Mouse (Mus musculus) kidney, adult 2 months (tissue): Measurements from ENCODE around the gene Zcchc2. TPM values are rescaled to one million over a fixed set of nuclear protein-coding genes. Genes with fewer than 3 reads are reported as not detected.
A peak's percentile ranks its signal among the peaks of the same experiment; 100 is the strongest.

Experiments used
- DNase-seq: peaks from one replicate; pipeline ENCODE4 v3.0.0; 2021
- H3K27ac ChIP-seq: fragments of 200-500 bp; 2 replicates; pipeline ENCODE4 v1.5.1; 2012; ENCODE audit warnings: low read depth, low read length, control low read depth, inconsistent platforms; ENCODE audit not compliant: insufficient read depth
- H3K27me3 ChIP-seq: fragments of 200-500 bp; replicated peaks from 2 replicates; pipeline ENCODE4 v1.6.1; 2012; ENCODE audit warnings: mild to moderate bottlenecking, moderate library complexity, low read length, inconsistent platforms; ENCODE audit not compliant: control insufficient read depth, insufficient read depth
- H3K36me3 ChIP-seq: fragments of 200-500 bp; 2 replicates; pipeline ENCODE4 v1.6.1; 2012; ENCODE audit warnings: mild to moderate bottlenecking, moderate library complexity, low read length, inconsistent platforms; ENCODE audit not compliant: control insufficient read depth, insufficient read depth
- H3K4me1 ChIP-seq: fragments of 200-500 bp; 2 replicates; pipeline ENCODE4 v1.6.1; 2011; ENCODE audit warnings: low read length; ENCODE audit not compliant: control insufficient read depth, insufficient read depth
- H3K4me3 ChIP-seq: fragments of 200-500 bp; 2 replicates; pipeline ENCODE4 v1.5.1; 2011; ENCODE audit warnings: mild to moderate bottlenecking, low read depth, low read length, control low read depth; ENCODE audit not compliant: insufficient read depth
- CTCF ChIP-seq: fragments of 200-500 bp; conservative IDR thresholded peaks from 2 replicates; pipeline ENCODE4 v1.5.1; 2011; ENCODE audit warnings: low read depth, mild to moderate bottlenecking, control low read depth, low read length, moderate library complexity, mixed read lengths; ENCODE audit not compliant: insufficient read depth, insufficient read length
- POLR2A ChIP-seq: fragments of 200-500 bp; IDR thresholded peaks from one replicate; pipeline ENCODE4 v1.6.1; 2011; ENCODE audit warnings: low read depth, low read length, control low read depth
- WGBS: fragments of 180-500 bp; shearing (Covaris S2); methylation state at CpG from one replicate; pipeline ENCODE4 v1.1.7; 2018; 5-methylcytosine and 5-hydroxymethylcytosine counted together
- polyA plus RNA-seq: library from polyadenylated mRNA; depleted of rRNA; stranded (reverse); fragments of >200 nt; gene quantifications from 2 replicates; pipeline ENCODE4 v1.2.3, GENCODE M21; 2012

Zcchc2 gene
- polyA plus RNA-seq, 1 experiment: 13.5 TPM

DNA sequence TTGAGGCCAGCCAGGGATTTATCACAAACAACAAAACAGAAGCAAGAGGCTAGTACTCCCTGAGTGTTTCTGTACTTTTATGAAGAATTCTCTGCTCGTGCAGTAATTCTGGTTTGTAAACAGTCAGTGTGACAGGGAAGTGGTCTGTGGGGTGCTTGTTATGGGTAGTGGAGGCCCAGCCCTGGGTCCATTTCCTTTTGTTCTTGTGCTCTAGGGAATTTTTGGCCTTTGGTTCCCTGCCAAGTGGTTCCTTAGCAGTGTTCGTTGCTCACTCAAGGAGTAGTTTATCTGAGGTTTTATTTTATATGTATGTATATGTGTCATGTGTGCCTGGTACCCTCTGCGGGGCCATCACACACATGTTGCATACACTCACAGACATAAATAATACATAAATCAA, 7.1 kb downstream of the Zcchc2 start:
- WGBS: 35% methylated on average over 3 of the region's 3 CpGs
- peak; percentile 78 for DNase-seq

DNA sequence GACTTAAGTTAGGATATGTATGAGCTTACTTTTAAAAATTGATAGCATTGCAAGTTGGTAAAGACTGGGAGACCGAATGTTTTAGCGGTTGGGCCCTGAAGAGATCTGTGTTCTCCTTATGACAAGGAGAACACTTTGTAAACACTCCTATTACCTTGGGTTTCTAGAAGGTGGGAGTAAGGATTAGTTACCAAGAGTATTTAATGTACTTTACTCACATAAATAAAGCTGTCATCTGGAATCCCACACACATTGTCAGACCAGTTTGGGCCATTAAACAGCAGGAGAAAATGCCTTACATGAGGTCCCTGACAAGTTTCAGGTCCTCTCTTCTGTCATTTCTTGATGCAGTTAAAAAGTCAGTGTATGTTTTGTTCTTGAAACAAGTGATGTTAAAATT, 9.6 kb downstream of the Zcchc2 start:
- H3K27ac ChIP-seq: no peak overlapping the region
- TF ChIP-seq POLR2A (no peak), CTCF (no peak)
- no peak overlapping the region for H3K4me3 ChIP-seq
- no peak for DNase-seq
- peaks cover 27% of the 10 kb centered on the region for H3K4me1 ChIP-seq
- 61% methylated on average over 2 of the region's 2 CpGs for WGBS
- H3K36me3 ChIP-seq: no peaks in the 10 kb centered on the region; the same call in 1 of the 2 replicates
- H3K27me3 ChIP-seq: no peaks in the 10 kb centered on the region

More for the DNA sequence above, 7.1 kb downstream of the Zcchc2 start:
- H3K4me1 ChIP-seq: peaks cover 27% of the 10 kb centered on the region
- no peak overlapping the region for H3K4me3 ChIP-seq
- H3K36me3 ChIP-seq: no peaks in the 10 kb centered on the region
- H3K27me3 ChIP-seq: no peaks in the 10 kb centered on the region
- TF ChIP-seq POLR2A (no peak), CTCF (no peak)
- no peak overlapping the region for H3K27ac ChIP-seq

DNA sequence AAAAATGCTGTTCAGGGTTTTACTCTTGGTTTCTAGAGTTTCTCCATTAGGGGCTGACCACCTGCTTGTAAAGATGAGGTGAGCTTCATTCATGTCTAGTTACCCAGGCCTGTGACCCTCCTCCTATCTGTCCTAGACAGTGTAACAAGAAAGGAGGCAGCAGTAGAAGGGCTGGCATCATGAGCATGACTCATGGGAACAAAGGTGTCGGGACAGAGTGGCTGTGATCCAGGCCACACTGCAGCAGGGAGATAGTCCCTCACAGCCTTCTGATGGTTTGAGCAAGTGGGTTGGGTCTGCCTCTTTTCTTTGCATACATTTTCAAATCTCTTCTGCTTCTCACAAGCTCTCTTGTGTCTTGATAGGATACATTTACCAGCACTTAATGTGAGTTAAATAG, 17.4 kb downstream of the Zcchc2 start:
- no peak for DNase-seq
- no peak overlapping the region for H3K27ac ChIP-seq
- no peaks in the 10 kb centered on the region for H3K27me3 ChIP-seq
- H3K4me3 ChIP-seq: no peak overlapping the region
- whole genome bisulfite sequencing: 82% methylated on average over 1 of the region's 1 CpGs
- peaks cover 1% of the 10 kb centered on the region; the same call in 1 of the 2 replicates for H3K36me3 ChIP-seq
- TF ChIP-seq POLR2A (no peak), CTCF (no peak)
- no peaks in the 10 kb centered on the region; the same call in 1 of the 2 replicates for H3K4me1 ChIP-seq

DNA sequence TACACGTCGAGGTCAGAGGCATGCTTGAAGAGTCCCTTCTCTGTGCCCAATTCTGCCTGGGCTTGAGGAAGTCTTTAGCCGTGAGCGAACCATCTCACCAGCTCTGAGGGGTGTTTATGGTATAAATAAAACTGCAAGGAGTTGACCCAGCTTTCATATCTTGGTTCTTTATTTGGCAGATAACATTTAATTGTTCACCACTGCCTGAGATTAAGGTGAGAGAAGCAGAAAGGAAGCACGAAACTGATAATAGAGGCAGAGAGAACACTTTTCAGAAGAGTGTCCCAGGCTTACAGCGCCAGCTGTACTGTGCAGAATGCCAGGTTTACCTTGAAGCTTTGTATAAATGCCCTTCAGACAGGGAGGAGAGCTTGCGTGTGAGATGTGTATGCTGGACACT, 20.9 kb downstream of the Zcchc2 start:
- H3K27ac ChIP-seq: no peak overlapping the region
- H3K36me3 ChIP-seq: peaks cover 1% of the 10 kb centered on the region; the same call in 1 of the 2 replicates
- no peak overlapping the region for H3K4me3 ChIP-seq
- DNase-seq: no peak
- H3K4me1 ChIP-seq: peaks cover 4% of the 10 kb centered on the region; the same call in 1 of the 2 replicates
- no peaks in the 10 kb centered on the region for H3K27me3 ChIP-seq
- TF ChIP-seq POLR2A: no peak
- no peak for TF ChIP-seq CTCF
- WGBS: 83% methylated on average over 7 of the region's 7 CpGs

DNA sequence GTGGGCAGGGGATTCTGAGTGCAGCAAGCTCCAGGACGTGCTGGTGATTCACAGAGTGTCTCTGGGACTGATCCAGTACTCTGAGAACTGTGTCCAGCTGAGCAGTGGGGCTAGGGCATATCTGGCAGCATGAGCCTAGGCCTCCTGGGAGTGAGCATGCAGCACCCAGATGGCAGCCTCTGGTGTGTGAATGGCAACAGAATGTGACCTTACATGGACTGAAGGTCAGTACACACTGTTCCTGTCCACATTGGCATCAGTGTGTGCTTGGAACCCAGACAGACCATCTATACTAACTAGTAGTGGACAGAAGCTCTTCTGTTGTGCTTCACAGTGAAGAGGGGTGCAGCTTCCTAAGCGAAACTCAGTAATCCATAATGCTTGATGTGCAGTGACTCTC, 23.6 kb downstream of the Zcchc2 start:
- no peak overlapping the region for H3K4me3 ChIP-seq
- 82% methylated on average over 2 of the region's 2 CpGs for WGBS
- H3K27me3 ChIP-seq: no peaks in the 10 kb centered on the region
- H3K27ac ChIP-seq: no peak overlapping the region
- no peak for TF ChIP-seq POLR2A
- no peak for TF ChIP-seq CTCF
- H3K36me3 ChIP-seq: peaks cover 2% of the 10 kb centered on the region
- H3K4me1 ChIP-seq: peaks cover 4% of the 10 kb centered on the region; the same call in 1 of the 2 replicates
- peak; percentile 11 for DNase-seq

DNA sequence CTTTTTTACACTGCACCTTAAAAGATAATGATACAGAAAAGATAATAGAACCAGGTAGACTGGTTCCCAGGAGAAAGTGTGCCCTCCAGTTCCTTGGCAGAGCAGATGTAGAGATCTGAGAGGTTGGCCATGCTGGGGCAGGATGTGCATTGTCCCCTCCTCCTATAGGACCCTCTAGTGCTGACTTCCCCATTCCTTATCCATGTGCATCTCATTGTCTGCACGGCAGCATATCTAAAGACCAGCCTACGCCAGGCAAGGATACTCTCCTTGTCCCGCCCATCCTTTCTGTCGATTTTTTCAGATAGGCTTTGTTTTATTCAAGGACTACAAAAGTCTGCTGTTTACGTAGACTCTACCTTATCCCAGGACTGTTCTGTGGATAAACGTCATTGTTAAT, 26.1 kb downstream of the Zcchc2 start:
- 85% methylated on average over 6 of the region's 6 CpGs for WGBS
- Histone ChIP-seq H3K27ac (no peak overlapping the region), H3K4me3 (no peak overlapping the region), H3K36me3 (peaks cover 7% of the 10 kb centered on the region), H3K27me3 (no peaks in the 10 kb centered on the region), H3K4me1 (peaks cover 4% of the 10 kb centered on the region; the same call in 1 of the 2 replicates)
- DNase-seq: no peak
- no peak for TF ChIP-seq POLR2A
- TF ChIP-seq CTCF: no peak

DNA sequence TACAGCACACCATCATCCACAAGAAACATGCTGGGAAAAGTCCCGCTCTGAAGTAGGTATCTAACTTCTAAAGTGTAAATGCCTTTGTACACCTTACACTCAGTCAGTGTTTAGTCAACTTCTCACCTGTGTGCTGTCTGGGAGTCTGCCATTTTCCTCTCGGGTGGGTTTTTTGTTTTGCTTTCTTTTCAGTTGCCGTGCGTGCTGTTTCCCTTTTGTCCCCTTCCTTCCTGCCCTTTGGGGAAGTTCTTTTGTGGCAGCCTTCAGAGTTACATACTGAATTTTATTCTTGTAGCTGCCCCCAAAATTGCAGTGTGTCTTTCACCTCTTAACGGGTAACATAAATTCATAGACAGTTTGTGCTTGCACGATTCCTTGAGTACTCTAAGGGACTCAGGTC, 29.6 kb downstream of the Zcchc2 start:
- TF ChIP-seq POLR2A (no peak), CTCF (no peak)
- Histone ChIP-seq H3K36me3 (peaks cover 16% of the 10 kb centered on the region), H3K27me3 (no peaks in the 10 kb centered on the region), H3K4me1 (no peaks in the 10 kb centered on the region), H3K27ac (no peak overlapping the region), H3K4me3 (no peak overlapping the region)
- no peak for DNase-seq
- 71% methylated on average over 6 of the region's 6 CpGs for WGBS
